Mouse (Mus musculus): ENCODE measurements around the gene Sacm1l.
A peak's percentile ranks its signal among the peaks of the same experiment; 100 is the strongest.

Gene Sacm1l

DNA sequence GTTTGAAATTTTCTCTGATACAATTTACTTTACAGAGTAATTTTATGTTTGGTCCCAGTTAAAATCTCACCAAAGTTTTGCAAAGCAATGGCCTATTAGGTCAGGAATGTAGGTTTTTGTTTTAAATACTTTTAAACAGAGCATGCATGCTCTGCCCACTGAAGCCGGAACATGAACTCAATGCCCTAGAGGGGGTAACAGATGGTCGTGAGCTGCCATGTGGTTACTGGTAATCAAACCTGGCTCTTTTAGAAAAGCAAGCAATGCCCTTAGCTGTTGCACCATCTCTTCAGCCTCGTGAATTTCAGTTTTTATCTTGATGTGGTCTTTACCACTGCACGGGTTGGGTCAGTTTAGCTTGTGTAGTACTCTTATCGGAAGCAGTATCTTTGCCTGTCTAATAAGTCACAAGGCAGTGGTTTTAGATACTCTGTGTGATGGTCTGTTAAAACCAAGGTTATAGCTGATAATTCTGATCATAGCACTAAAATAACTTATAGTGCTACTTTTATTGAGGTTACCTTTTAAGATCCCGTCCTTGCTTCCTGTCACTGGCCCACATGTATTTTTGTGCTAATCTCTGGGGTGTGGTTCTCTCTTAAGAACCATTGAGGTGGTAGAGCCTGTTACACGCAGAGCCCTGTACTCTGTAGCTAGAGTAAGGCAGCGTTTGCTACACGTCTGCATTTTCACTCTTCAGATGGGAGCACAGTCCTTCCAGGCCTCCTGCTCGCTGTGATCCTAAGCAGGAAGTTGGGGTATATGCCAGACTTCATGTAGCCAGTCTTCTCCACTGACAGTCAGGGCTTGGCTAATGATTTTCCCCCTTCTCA, 48.0 kb downstream of the Sacm1l start:
- no peak for DNase-seq (ENCODE audit: extremely low spot score)

- DNase-seq (ENCODE audit: extremely low spot score), result no peak
Measured at GRCm38 (mm10) chr9:123589240-123589910, 59.8 kb downstream of the Sacm1l start.

DNA sequence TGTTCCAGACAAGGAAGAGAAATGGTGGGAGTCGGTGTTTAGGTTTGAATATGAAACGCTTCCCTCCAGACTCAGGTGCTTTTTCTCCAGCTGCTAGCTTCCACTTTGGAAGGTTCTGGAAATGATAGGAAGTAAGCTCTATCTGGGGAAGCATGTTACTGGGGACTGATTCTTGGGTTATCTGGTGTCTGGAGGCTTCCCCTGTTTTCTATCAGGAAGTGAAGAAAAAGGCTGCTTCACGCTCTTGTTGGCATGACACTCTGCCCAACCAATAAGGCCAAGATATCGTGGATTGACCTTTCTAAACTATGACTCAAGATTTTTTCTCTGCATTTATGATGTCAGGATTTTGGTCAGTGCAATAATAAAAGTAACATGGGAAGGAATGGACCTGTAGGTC, 65.6 kb downstream of the Sacm1l start:
- DNase-seq (ENCODE audit: extremely low spot score), result no peak

GRCm38 (mm10) chr9:123596910-123597309, 67.4 kb downstream of the Sacm1l start:
- DNase-seq (ENCODE audit: extremely low spot score), result no peak

DNA sequence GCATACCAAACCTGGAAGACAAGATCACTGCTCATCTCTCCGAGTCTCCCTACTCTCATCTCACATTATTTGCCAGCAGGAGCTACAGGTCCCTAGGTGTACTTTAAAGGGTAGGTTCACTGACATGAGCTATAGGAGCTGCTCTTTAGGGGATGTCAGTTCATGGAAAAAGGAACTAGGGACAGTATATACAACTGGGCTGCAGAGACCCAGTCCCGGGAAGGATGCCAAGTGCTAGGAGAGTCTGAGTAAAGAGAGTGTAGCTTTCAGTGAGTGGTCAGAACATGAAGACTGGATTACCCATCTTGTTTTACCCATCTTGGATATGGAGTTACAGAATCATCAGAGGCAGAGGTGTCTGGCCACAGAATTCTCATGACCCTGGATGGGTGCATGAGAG, 67.8 kb downstream of the Sacm1l start:
- no peak for DNase-seq (ENCODE audit: extremely low spot score)

DNA sequence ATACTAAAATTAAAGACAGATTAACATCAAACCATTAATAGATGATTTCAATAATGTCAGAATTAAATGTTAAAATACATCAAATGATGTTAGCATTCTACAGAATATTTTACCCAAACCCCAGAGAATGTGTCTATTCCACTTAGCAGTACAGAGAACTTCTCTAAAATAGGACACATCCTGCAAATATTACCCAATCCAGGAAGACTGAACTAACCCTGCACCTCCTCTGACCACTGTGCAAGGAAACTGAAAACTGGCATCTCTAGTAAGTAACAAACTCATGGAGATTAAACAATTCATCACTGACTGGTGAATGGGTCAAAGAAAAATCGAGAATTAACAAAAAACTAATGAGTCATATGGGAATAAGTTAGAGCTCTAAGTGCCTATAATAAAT, 72.0 kb downstream of the Sacm1l start:
- DNase-seq (ENCODE audit: extremely low spot score), result no peak

DNA sequence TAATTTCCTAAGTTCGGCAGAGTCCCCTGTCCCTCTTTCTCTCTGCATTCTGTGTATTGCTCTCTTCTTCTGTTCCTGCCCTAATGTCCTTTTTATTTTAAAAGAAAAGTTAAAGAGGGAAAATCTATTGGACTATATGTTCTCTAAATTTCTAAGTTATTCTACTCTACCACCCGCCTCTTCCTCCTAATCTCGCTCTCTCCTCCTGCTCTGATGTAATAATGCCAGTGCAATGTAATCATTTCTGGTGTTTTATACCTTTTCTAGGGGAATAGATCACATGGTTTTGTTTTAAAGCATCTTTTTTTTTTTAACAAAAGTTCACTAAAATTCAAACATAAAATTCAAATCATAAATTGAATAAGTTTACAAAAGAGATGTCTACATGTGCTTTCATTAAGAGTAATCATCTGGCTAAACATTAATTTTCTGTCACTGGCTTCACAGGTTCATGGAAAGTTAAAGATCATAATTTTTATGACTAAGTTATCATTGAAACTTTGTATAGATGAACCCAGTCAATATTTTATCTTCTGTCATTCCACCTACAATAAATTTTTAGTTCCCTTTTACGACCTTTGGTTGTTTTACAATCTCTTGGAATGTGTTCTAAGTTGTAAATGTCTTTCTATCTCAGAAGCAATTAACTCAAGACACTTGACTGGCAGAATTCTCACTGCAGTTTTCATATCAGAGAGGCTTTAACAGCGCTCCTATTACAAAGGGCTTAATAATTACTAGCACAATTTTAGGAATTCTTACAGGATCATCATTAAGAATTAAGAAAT, 90.9 kb downstream of the Sacm1l start:
- DNase-seq (ENCODE audit: extremely low spot score), result no peak

- DNase-seq (ENCODE audit: extremely low spot score), result no peak
Measured at GRCm38 (mm10) chr9:123624741-123625140, 95.2 kb downstream of the Sacm1l start.

DNA sequence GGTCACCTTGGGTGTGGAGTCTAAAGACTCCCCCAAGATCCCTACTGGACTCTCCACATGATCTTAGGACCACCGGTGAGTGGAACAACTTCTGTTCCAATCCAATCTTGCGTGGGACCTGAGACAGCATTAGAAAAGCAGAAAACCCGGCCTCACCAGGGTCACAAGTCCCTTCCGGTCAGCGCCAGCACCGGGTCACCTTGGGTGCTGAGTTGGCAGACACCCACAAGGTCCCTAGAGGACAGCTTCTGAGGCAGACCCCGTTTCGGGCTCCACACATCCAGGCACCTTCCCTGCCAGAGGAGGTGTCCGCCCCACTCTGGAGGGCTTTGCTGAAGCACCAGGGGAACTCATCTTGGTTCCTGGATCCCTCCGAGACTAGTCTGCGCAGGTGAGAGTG, 96.3 kb downstream of the Sacm1l start:
- DNase-seq (ENCODE audit: extremely low spot score), result no peak

- no peak for DNase-seq (ENCODE audit: extremely low spot score)
Measured at GRCm38 (mm10) chr9:123631666-123632065, 102.1 kb downstream of the Sacm1l start.

DNA sequence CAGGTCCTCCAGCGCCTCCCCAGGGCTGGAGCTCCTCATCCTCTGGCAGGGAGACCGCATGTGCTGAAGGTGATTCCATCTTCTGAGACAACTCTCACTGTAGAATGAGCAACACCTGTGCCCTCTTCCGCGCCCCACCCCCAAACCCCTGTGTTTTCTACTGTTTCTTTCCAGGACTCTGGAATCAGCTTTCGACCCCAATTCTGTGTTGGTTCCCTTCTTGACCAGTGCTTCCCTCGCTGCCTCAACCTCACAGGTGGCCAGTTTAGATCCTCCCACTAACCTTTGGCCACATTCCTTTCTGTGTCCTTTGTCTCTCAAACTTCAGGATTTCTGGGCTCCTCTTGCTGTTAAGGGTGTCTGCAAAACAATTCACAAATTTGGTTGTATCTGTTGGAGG, 102.7 kb downstream of the Sacm1l start, which contains the start of gene Slc6a20b:
TSS of gene Slc6a20b (minus strand) at position 285 of the 400 bp plus-strand sequence.
- DNase-seq (ENCODE audit: extremely low spot score), result no peak

DNA sequence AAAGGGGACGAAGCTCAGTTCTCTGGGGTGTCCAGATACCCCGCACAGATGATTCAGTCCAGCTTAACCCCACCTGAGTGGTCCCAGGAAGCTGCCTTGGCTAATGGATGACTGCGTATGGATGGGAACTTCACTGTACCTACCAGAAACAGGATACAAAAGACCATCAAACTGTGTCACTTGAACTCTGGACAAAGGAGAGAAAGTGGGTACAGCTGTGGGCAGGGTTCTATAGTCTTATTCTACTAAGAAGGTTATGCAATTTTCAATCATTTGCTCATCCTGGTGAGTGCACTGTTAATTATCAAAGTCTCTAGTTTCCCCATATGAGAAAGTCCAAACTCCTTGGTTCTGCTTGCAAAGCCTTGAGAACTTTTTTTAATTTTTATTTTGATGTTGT, 103.4 kb downstream of the Sacm1l start:
- no peak for DNase-seq (ENCODE audit: extremely low spot score)

- no peak for DNase-seq (ENCODE audit: extremely low spot score)
Measured at GRCm38 (mm10) chr9:123636771-123637170, 107.2 kb downstream of the Sacm1l start.

DNA sequence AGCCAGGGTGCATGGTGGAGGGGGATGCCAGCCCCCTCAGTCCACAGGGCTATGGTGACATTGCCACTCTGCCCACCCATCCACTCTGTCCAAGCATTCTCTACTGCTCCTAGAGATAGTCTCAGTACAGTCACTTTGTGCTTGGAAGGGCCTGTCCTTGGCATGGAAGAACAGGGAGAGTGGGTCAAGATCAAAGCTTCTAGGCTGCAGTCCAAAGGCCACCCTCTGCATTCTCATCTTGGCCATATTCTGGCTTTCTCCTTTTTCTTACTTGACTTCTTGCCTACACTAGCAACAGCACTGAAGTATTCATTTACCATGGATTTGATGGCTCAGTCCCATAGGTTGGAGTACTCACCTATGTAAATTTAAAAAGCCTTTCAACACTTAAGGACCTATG, 108.7 kb downstream of the Sacm1l start:
- DNase-seq (ENCODE audit: extremely low spot score), result no peak

DNA sequence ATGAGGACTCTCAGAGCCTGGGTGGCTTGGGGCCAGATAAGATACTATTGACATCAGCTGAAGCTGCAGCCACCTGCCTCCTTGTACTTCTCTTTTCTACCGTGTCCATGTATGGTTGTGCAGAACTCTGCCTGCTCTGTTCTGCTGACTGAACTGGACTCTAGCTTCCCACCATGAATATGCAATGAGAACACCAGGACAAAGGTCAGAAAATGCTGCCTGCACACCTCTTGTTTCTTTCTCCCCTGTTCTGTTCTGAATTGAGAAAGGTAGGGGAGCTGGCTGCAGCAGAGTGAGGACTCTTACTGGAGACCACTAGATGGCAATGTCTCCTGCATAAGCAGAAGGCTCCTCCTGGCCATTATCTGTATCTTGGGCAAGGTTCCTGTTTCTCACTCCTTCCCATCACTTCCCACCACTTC, 109.1 kb downstream of the Sacm1l start:
- peak; percentile 10 for DNase-seq (ENCODE audit: extremely low spot score)

GRCm38 (mm10) chr9:123640106-123640505, 110.5 kb downstream of the Sacm1l start:
- no peak for DNase-seq (ENCODE audit: extremely low spot score)
